Mouse (Mus musculus) heart, adult 2 months (tissue): ENCODE results near the gene Mei1.

ENCODE experiments used
- CTCF ChIP-seq: fragments of 200-600 bp; IDR thresholded peaks from 2 replicates; pipeline ENCODE4 v1.8.1; 2022; ENCODE audit warnings: antibody characterized with exemption, mild to moderate bottlenecking, moderate library complexity
- POLR2A ChIP-seq: fragments of 200-500 bp; IDR thresholded peaks from 2 replicates; pipeline ENCODE4 v1.6.1; 2011; ENCODE audit warnings: mild to moderate bottlenecking, low read depth, low read length, control low read depth; ENCODE audit not compliant: insufficient read depth

- TF ChIP-seq POLR2A (no peak), CTCF (no peak)
Observed at GRCm38 (mm10) chr15:82175091-82175490, 105.3 kb downstream of the Mei1 start.
